Mouse (Mus musculus): Measurements from ENCODE around the gene Chad.
A peak's percentile ranks its signal among the peaks of the same experiment; 100 is the strongest.

Gene Chad

GRCm38 (mm10) chr11:94564437-94565150 lies at the start of gene Chad:
TSS of gene Chad (plus strand) at chr11:94565047.
- peak; percentile 40 to 49 for DNase-seq

GRCm38 (mm10) chr11:94521219-94521843 lies 43.5 kb upstream of the Chad start, which contains the start of gene Mycbpap:
TSS of gene Mycbpap (minus strand) at chr11:94521742.
- peak; percentile 12 to 30 for DNase-seq

GRCm38 (mm10) chr11:94526171-94526879 lies 38.5 kb upstream of the Chad start:
- no peak for DNase-seq

- DNase-seq = no peak
Measured at GRCm38 (mm10) chr11:94528879-94529278, 36.0 kb upstream of the Chad start.

- no peak for DNase-seq
Measured at GRCm38 (mm10) chr11:94533171-94533570, 31.7 kb upstream of the Chad start.

GRCm38 (mm10) chr11:94538733-94539292 lies 26.0 kb upstream of the Chad start:
- DNase-seq = no peak

- DNase-seq = no peak
Measured at GRCm38 (mm10) chr11:94539761-94540160, 25.1 kb upstream of the Chad start.

GRCm38 (mm10) chr11:94542400-94542799 lies 22.4 kb upstream of the Chad start:
- DNase-seq = no peak

- DNase-seq = no peak
Measured at GRCm38 (mm10) chr11:94543344-94543743, 21.5 kb upstream of the Chad start.

- DNase-seq = peak; percentile 43 to 48
Measured at GRCm38 (mm10) chr11:94543932-94544331, 20.9 kb upstream of the Chad start.

- DNase-seq = no peak
Measured at GRCm38 (mm10) chr11:94544422-94544821, 20.4 kb upstream of the Chad start.

- no peak for DNase-seq
Measured at GRCm38 (mm10) chr11:94546381-94546780, 18.5 kb upstream of the Chad start.

GRCm38 (mm10) chr11:94547271-94547670 lies 17.6 kb upstream of the Chad start:
- DNase-seq = no peak

GRCm38 (mm10) chr11:94548041-94548784 lies 16.6 kb upstream of the Chad start:
- peak; percentile 26 to 37 for DNase-seq

- DNase-seq = peak; percentile 92
Measured at GRCm38 (mm10) chr11:94548888-94549690, 15.8 kb upstream of the Chad start, which contains the start of gene Rsad1. TSS of gene Rsad1 (minus strand) at chr11:94549255.

- DNase-seq = no peak
Measured at GRCm38 (mm10) chr11:94549691-94550441, 15.0 kb upstream of the Chad start.

GRCm38 (mm10) chr11:94550442-94550744 lies 14.5 kb upstream of the Chad start:
- no peak for DNase-seq

GRCm38 (mm10) chr11:94558226-94558625 lies 6.6 kb upstream of the Chad start:
- DNase-seq = no peak

- no peak for DNase-seq
Measured at GRCm38 (mm10) chr11:94563383-94563782, 1.5 kb upstream of the Chad start.

GRCm38 (mm10) chr11:94563821-94564220 lies 1.0 kb upstream of the Chad start:
- DNase-seq = no peak

- no peak for DNase-seq
Measured at GRCm38 (mm10) chr11:94565151-94565479, 268 bp downstream of the Chad start.

Measured in thymus, postnatal 36 days (tissue).